Mouse (Mus musculus): ENCODE data around the gene Pmepa1.
A peak's percentile ranks its signal among the peaks of the same experiment; 100 is the strongest.

DNA sequence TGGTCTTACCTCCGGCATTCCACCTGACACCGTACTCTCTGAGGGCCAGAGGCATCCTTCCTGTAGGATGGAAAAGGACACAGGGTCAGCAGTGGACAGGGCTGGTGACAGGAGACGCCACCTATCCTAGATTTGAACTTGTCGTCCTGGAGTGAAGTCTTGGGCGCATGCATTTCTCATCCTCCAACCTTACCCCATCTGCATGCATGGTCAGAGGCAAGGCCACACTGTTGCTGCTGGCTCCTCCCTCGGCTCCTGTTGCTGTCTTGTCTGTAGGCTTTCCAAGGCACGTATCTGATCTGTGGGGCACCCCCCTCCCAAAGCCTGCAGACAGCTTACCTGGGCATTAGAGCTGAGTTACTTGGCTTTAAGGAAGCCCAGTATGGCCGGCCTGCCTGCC is 47.8 kb downstream of the Pmepa1 start:
- no peak for TF ChIP-seq MYOG (IDR thresholded peaks at IDR 0.05; ENCODE audit: control insufficient read depth in 1 of 3, insufficient read depth in 1 of 3, insufficient read length in 2 of 3, low read depth in 2 of 3)
- no peak for TF ChIP-seq TCF12 (IDR thresholded peaks at IDR 0.05; ENCODE audit: insufficient read depth, poor library complexity, severe bottlenecking)
- TF ChIP-seq USF1 (IDR thresholded peaks at IDR 0.05; ENCODE audit: low read depth): no peak
- TF ChIP-seq POLR2A (IDR thresholded peaks at IDR 0.05; ENCODE audit: insufficient read length, low read depth): peak; percentile 34
- TF ChIP-seq MAX (IDR thresholded peaks at IDR 0.05; ENCODE audit: low read depth): no peak
- TF ChIP-seq POLR2AphosphoS2 (IDR thresholded peaks at IDR 0.05; ENCODE audit: insufficient read length, low read depth): peak; percentile 73
- TF ChIP-seq CEBPB (IDR thresholded peaks at IDR 0.05; ENCODE audit: insufficient read depth, poor library complexity, severe bottlenecking): no peak
- TF ChIP-seq E2F4 (IDR thresholded peaks at IDR 0.05; ENCODE audit: insufficient read depth): no peak
- no peak for TF ChIP-seq TCF3 (IDR thresholded peaks at IDR 0.05; ENCODE audit: insufficient read length, low read depth)
- TF ChIP-seq MYOD1 (IDR thresholded peaks at IDR 0.05; ENCODE audit: control insufficient read depth in 1 of 3, insufficient read length in 2 of 3, low read depth in 2 of 3): no peak
- no peak for TF ChIP-seq SRF (IDR thresholded peaks at IDR 0.05; ENCODE audit: control insufficient read depth, insufficient read length, low read depth)
